Mouse (Mus musculus) erythroblast, adult 5-6 weeks (primary cell): ENCODE measurements around the gene Dmrtb1. TPM values are rescaled to one million over a fixed set of nuclear protein-coding genes. Genes with fewer than 3 reads are reported as not detected.

Experiments
- ATAC-seq: replicated peaks from 2 replicates; pipeline ENCODE4 v1.8.0; 2016; ENCODE audit warnings: moderate number of reproducible peaks, mild to moderate bottlenecking, moderate TSS enrichment, inconsistent platforms; ENCODE audit not compliant: poor library complexity, low FRiP score, severe bottlenecking
- total RNA-seq, 2 experiments: library from RNA; stranded (forward) in 1 of 2; stranded (reverse) in 1 of 2; fragments of 150-400 nt in 1 of 2; fragments of 200-764, 138-1000 nt in 1 of 2; gene quantifications; 2 replicates each; pipeline versions ENCODE4 v1.2.3 to v1.2.4; 2015 to 2017; ENCODE audit warnings: low replicate concordance in 2 of 2

The Dmrtb1 gene
- total RNA-seq (2015; ENCODE audit: low replicate concordance) (not detected in 2 replicates), total RNA-seq (2017; ENCODE audit: low replicate concordance) (not detected in 2 replicates)

DNA sequence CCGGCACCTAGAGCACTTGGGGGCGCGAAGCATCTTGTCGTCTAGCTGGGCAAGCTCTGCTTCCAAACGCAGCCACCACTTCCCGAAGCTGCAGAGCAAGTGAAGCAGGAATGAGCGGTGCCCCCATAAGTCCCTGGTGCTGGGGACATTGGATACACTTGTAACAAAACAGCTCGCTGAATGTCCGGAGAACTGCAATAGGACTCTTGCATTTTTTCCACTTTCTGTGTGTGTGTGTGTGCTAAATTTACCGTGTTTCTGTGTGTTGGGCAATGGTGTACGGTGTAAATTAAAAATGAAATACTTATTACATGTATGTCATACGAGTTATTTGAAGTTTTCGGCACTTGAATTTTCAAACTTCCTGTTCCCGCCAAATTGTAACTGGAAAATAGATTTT is at the start of gene Dmrtb1:
Dmrtb1 (minus strand) TSS at position 101 of the 400 bp plus-strand sequence.
- no peak for ATAC-seq

GRCm38 (mm10) chr4:107733603-107734002 is 49.6 kb upstream of the Dmrtb1 start:
- no peak for ATAC-seq

DNA sequence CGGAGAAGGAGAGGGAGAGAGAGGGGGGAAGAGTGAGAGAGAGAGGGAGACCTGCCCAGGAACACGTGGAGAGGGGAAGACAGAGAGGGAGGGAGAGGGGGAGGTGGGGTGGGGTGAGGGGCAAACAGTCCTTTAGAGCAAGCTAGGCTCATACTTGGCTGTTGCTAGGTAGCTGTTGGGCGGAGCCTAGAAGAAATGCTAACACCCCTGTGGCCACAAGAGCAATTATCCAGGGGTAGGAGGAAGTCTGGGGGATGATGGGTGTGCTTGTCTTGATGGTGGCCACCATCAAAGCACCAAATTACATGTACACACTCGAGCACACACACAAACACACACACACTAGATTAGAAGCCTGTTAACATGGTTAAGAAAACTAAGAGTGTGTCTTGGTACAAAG is 48.6 kb upstream of the Dmrtb1 start:
- no peak for ATAC-seq

DNA sequence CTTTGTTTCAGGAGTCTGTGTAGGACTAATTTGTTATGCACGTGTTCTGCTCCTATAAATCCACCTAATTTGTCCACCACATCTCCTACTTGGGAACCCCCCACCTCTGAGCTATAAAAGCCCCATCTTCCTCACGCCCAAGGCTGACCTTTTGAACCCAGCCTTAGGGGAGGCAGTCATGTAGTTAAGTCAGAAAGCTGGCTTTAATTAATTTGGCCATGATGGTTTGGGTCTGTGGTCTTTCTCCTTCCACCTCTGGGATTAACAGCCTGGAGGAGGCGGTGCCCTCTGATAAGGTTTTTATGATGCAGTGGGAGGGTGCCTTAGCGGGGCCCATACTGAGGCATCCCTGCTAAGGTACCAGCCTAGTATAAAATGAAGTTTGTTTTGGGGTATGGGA is 48.2 kb upstream of the Dmrtb1 start:
- ATAC-seq, result no peak

- no peak for ATAC-seq
Observed at GRCm38 (mm10) chr4:107731088-107731465, 47.0 kb upstream of the Dmrtb1 start.

GRCm38 (mm10) chr4:107730391-107731087 is 46.5 kb upstream of the Dmrtb1 start:
- no peak for ATAC-seq

DNA sequence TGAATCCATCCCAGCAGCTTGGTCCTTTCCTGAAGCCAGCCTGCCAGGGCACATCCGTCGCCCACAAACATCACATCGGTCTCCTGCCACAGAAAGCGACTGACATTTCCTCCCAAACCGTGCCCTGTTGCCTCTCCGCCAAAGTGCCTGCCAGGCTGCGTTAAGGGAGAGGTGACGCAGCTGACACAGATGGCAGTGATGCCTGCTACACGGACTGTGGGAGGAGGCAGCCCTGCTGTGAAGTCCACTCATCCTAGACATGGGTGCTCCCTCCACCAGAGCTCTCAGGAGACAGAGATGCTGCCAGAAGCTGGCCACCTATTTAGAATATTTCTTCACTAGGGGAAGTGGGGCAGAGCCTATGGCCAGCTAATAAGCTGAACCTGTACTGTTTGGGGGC is 41.4 kb upstream of the Dmrtb1 start:
- no peak for ATAC-seq

GRCm38 (mm10) chr4:107720043-107720830 is 36.2 kb upstream of the Dmrtb1 start:
- no peak for ATAC-seq

GRCm38 (mm10) chr4:107719161-107719560 is 35.1 kb upstream of the Dmrtb1 start:
- ATAC-seq, result no peak

DNA sequence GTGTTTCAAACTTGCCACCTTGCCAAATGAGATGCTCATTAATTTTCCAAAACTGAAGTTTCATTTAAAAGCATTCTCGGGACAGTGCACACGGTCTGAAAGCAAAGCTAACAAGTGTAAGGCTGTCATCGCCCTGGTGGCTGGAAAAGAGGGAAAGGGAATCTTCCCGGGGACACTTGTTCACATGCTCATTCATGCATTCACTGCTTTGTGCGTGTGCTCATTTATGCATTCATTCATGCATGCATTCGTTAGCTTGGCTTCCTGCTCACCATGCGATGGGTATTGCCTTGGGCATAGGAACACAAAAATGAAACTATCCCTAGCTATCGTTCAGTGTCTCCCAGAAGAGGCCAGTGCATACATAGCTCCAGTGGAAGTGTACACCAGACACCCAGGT is 34.7 kb upstream of the Dmrtb1 start:
- ATAC-seq, result no peak

GRCm38 (mm10) chr4:107717718-107718313 is 33.8 kb upstream of the Dmrtb1 start:
- no peak for ATAC-seq

DNA sequence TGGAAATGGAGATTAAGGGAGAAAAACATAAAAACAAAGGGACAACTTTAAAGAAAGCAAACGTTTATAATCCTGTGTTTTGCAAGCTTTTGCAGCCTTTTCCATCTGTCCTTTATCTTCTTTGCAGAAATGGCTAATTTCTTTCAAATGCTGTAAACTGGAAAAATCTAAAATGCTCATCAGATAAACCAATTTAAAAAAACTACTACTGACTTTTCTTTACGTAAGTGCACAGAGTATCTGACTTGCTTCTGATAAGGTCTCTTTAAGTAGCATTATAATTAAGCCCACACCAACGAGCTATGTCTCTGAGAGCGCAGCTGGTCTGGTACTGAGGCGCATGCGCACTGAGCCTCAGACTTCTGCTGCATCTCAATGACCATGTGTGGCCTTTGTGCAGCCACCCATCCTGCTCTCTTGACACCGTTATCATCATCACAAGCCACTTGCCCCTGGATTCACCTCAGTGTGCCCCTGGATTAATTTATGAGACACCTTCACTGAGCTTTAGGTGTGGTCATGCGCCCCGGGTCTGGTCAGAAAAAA is 32.8 kb upstream of the Dmrtb1 start:
- no peak for ATAC-seq

GRCm38 (mm10) chr4:107706884-107707283 is 22.9 kb upstream of the Dmrtb1 start:
- ATAC-seq, result no peak

DNA sequence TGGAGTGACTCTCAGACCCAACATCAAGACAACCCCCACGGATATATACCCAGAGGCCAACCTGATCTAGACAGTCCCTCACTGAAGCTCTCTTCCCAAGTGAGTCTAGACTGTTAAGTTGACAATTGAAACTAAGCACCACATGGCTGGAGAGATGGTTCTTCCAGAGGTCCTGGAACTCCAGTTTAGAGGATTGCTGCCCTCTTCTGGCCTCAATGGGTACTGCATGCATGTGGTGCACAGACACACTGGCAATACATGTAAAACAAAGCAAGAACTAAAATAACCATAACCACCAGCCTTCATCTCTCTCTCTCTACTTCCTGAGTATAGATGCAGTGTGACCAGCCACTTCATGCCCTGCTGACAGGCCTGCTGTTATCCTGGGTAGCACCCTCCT is 20.2 kb upstream of the Dmrtb1 start:
- no peak for ATAC-seq

- ATAC-seq, result no peak
Observed at GRCm38 (mm10) chr4:107701679-107702078, 17.6 kb upstream of the Dmrtb1 start.

- ATAC-seq, result no peak
Observed at GRCm38 (mm10) chr4:107701116-107701515, 17.1 kb upstream of the Dmrtb1 start.

DNA sequence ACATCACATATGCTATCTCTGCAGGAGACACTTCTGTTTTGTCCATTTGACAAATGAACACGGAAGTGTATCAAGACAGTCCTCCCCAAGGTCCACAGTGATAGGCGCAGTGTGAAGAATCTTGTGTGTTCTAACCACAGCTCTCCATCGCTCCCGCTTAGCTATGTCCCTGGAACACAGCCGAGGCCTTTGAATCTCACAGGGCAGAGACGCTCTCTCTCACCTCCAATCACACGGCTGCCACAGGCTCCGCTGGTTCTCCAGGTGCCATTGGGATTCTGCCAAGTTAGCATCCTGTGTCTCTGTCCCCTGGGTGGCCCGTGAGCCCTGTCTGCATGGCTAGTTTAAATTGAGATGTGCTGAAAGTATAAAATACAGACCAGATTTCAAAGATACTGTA is 15.2 kb upstream of the Dmrtb1 start:
- no peak for ATAC-seq

GRCm38 (mm10) chr4:107693816-107694215 is 9.8 kb upstream of the Dmrtb1 start:
- no peak for ATAC-seq

GRCm38 (mm10) chr4:107688213-107688612 is 4.2 kb upstream of the Dmrtb1 start:
- no peak for ATAC-seq

DNA sequence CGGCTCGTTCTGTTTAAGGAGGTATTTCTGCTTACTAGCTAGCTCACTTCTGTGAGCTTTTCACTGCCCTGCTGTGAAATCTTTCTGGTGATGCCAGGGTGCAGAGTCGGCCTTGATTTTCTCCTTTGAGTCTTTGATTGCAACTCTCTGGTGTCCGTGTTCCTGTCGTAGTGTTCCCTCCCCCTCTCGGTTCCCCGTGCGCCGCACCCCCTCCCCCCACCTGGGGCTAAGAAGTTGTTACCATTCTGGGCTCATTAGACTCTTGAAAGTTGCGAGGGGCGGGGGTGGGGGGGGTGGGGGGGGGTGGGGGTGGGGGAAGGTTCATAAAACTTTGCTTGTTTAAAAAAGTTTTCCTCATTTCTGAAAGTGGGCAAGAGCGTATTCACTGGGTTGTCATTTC is 3.1 kb upstream of the Dmrtb1 start:
- no peak for ATAC-seq
